Mouse (Mus musculus) neural tube, embryonic 13.5 days (tissue): ENCODE results near the gene Abhd17a. TPM values are rescaled to one million over a fixed set of nuclear protein-coding genes. Genes with fewer than 3 reads are reported as not detected.

Experiments used
- ATAC-seq: fragments of 200-750 bp; cut with Nextera tagmentation; 2 replicates; pipeline ENCODE4 v1.8.0; 2017; ENCODE audit warnings: low read depth, mild to moderate bottlenecking, moderate TSS enrichment, moderate library complexity
- H3K27ac ChIP-seq: fragments of 300-500 bp; sonication (generic); replicated peaks from 2 replicates; pipeline ENCODE4 v1.5.1; 2015; ENCODE audit warnings: moderate library complexity, mild to moderate bottlenecking, inconsistent platforms
- H3K27me3 ChIP-seq: fragments of 300-500 bp; sonication (generic); 2 replicates; pipeline ENCODE4 v1.6.1; 2015; ENCODE audit warnings: mild to moderate bottlenecking, inconsistent platforms
- H3K36me3 ChIP-seq: fragments of 300-500 bp; sonication (generic); 2 replicates; pipeline ENCODE4 v1.6.1; 2015; ENCODE audit warnings: mild to moderate bottlenecking, inconsistent platforms
- H3K4me1 ChIP-seq: fragments of 300-500 bp; sonication (generic); replicated peaks from 2 replicates; pipeline ENCODE4 v1.6.1; 2015; ENCODE audit warnings: inconsistent platforms
- H3K4me2 ChIP-seq: fragments of 300-500 bp; sonication (generic); 2 replicates; pipeline ENCODE4 v1.6.1; 2015; ENCODE audit warnings: inconsistent platforms, mild to moderate bottlenecking, moderate library complexity
- H3K4me3 ChIP-seq: fragments of 300-500 bp; sonication (generic); 2 replicates; pipeline ENCODE4 v1.5.1; 2015; ENCODE audit warnings: mild to moderate bottlenecking, inconsistent platforms
- H3K9ac ChIP-seq: fragments of 300-500 bp; sonication (generic); 2 replicates; pipeline ENCODE4 v1.6.1; 2015; ENCODE audit warnings: moderate library complexity, mild to moderate bottlenecking, inconsistent platforms
- H3K9me3 ChIP-seq: fragments of 300-500 bp; sonication (generic); 2 replicates; pipeline ENCODE4 v1.6.1; 2016; ENCODE audit warnings: inconsistent platforms
- WGBS: fragments of 180-500 bp; shearing (Covaris S2); methylation state at CpG from one replicate; pipeline ENCODE4 v1.1.7; 2015; 5-methylcytosine and 5-hydroxymethylcytosine counted together
- polyA plus RNA-seq: library from polyadenylated mRNA; unstranded; fragments of >200 nt; fragmentation: Nextera tagmentation; extraction: Ambion mirVana; gene quantifications from 2 replicates; pipeline ENCODE4 v1.2.1, GENCODE M21; 2015

Abhd17a gene
- polyA plus RNA-seq, 1 experiment from 2014 or later = 123 TPM

DNA sequence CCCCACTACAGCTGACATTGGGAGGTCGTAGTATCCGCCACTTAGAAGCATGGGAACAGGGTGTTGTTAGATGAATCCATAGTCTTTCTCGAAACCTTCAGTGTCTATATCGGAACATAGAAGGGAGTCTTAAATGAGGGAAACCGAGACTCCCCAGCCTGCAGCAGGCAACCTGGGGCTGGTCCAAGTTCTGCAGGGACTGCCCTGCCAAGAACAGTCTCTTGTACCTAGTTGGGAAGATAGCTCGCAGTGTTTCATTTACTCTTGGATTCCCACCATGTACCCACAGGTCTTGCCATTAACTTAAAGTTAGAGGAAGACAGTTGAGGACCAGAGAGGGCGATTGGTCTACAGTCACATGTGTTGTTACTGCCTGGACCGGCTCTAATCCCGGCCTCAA lies 30.2 kb upstream of the Abhd17a start:
- Histone ChIP-seq H3K4me1 (peaks cover 32% of the 10 kb centered on the region), H3K36me3 (peaks cover 11% of the 10 kb centered on the region), H3K4me2 (no peak overlapping the region), H3K9ac (no peak overlapping the region), H3K4me3 (no peak overlapping the region), H3K27ac (no peak overlapping the region), H3K27me3 (no peaks in the 10 kb centered on the region), H3K9me3 (no peaks in the 10 kb centered on the region)
- 89% methylated on average over 9 of the region's 9 CpGs for WGBS
- ATAC-seq = no peak

DNA sequence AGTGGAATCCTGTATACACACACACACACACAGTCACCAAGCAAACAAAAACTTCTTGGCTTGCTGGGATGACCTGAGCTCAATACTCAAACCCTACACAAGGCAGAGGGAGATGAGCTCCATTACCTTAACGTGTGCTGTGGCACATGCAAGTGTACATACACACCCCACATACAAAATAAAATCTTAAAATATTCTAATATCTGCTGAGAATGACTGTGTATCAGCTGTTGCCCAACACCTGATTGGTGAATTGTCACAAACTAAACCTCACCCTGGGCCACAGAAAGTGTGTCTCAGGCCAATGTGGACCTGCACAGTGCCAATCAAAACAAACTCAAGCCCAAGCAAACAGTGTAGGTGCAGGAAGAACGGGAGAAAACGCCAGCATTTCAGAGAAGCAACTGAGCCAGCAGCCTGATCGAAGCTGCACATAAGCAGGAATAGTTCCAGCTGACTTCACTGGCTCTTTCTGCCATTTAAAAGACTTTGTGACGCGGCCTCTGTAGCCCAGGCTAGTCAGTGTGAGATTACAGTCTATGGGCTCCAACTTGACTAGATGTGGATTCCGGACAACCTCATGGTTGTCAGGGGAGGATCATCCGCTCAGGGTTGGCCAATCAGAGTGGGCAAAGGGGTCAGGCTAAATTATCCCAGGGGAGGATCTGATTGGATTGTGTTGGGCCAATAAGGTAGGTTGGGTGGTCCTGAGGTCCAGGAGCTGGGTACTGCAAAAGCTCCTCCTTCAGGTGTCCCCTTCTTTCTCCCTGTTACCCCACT lies 29.5 kb upstream of the Abhd17a start:
- Histone ChIP-seq H3K4me3 (no peak overlapping the region), H3K27me3 (no peaks in the 10 kb centered on the region), H3K9me3 (no peaks in the 10 kb centered on the region), H3K4me2 (no peak overlapping the region), H3K36me3 (peaks cover 18% of the 10 kb centered on the region), H3K9ac (0 out of 2 replicates have a peak overlapping the region, but pooled peaks have one; percentile 34), H3K4me1 (peaks cover 25% of the 10 kb centered on the region), H3K27ac (no peak overlapping the region)
- no peak for ATAC-seq
- WGBS = 38% methylated on average over 8 of the region's 8 CpGs

DNA sequence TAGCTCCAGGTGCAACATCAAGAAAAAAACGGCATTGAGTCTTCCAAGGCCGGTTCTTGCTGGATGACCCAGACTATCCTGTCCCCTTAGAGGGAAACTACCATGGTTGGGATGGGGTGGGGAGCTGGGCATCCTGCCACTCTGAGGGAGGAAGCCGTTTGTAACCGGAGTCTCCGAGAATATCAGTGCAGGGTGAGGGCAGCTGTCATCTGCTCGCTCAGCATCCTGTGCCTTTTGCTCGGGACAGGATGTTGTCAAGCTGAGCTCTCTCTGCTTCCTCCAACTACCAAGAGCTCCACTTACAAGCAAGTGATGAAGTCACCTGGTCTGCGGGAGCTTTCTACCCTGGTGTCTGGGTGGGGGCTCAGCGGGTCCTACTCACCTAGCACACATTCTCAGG lies 28.0 kb upstream of the Abhd17a start:
- WGBS = 82% methylated on average over 9 of the region's 9 CpGs
- peaks cover 30% of the 10 kb centered on the region for H3K36me3 ChIP-seq
- no peak overlapping the region for H3K4me3 ChIP-seq
- H3K9ac ChIP-seq = no peak overlapping the region
- no peaks in the 10 kb centered on the region for H3K9me3 ChIP-seq
- ATAC-seq = no peak
- H3K4me1 ChIP-seq = peaks cover 10% of the 10 kb centered on the region
- no peaks in the 10 kb centered on the region for H3K27me3 ChIP-seq
- H3K27ac ChIP-seq = no peak overlapping the region
- H3K4me2 ChIP-seq = no peak overlapping the region

DNA sequence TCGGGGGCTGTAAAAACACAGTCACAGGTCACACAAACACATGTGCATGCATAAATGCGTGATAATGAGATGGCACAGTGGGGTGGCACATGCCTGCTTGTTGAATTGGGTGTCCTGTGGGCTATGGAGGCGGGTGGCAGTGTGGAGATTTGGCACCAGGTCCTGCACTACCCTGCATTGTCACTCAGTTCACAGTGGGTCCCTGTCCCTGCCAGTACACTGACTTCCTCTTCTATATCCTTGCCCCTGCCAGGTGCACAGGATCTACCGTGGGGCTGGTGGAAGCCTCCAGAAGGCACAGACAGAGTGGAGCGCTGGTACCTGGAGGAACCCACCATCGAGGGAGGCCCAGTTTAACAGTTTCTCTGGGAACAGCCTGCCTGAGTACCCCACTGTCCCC lies 24.2 kb upstream of the Abhd17a start:
- 83% methylated on average over 6 of the region's 6 CpGs for WGBS
- H3K4me2 ChIP-seq = no peak overlapping the region
- H3K36me3 ChIP-seq = peaks cover 54% of the 10 kb centered on the region

DNA sequence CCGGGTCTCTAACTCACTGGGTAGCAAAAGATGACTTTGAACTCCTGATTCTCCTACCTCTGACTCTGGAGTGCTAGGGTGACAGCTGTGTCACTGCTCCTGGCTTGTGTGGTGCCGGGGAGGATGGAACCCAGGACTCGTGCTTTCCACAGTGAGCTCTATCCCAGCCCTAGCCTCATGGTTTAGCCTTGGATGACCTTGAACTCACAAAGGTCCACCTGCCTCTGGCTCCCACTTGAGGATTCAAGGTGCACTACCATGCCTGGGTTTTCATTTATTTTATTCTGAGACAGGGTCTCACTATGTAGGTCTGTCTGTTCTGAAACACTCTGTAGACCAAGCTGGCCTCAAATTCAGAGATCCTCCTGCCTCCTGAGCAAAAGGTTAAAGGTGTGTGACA lies 23.7 kb upstream of the Abhd17a start:
- WGBS = 85% methylated on average over 3 of the region's 3 CpGs
- no peaks in the 10 kb centered on the region for H3K4me1 ChIP-seq
- ATAC-seq = no peak
- H3K27me3 ChIP-seq = no peaks in the 10 kb centered on the region
- no peaks in the 10 kb centered on the region for H3K9me3 ChIP-seq
- no peak overlapping the region for H3K27ac ChIP-seq
- peaks cover 59% of the 10 kb centered on the region for H3K36me3 ChIP-seq
- no peak overlapping the region for H3K4me2 ChIP-seq
- H3K9ac ChIP-seq = no peak overlapping the region
- no peak overlapping the region for H3K4me3 ChIP-seq

More for the DNA sequence above, 24.2 kb upstream of the Abhd17a start:
- ATAC-seq = no peak
- Histone ChIP-seq H3K9ac (no peak overlapping the region), H3K9me3 (no peaks in the 10 kb centered on the region), H3K27ac (no peak overlapping the region), H3K4me1 (no peaks in the 10 kb centered on the region), H3K4me3 (no peak overlapping the region), H3K27me3 (no peaks in the 10 kb centered on the region)

DNA sequence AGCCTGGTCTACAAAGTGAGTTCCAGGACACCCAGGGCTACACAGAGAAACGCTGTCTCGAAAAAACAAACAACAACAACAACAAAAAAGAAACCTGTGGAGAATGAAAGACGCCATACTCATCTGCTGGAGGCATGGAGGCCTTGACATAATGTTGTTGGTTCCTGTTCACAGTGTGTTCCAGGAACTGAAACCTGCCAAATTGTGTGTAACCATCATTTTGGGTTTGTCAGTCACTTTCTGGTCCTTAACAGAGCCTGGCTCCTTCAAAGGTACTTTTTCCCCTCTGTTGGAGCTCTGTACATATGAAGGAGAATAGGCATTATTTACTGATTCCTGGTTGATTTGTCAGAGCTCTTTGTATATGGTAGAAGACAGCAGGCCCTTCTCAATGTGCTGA lies 21.8 kb upstream of the Abhd17a start:
- H3K4me3 ChIP-seq = no peak overlapping the region
- no peaks in the 10 kb centered on the region for H3K9me3 ChIP-seq
- no peak overlapping the region for H3K27ac ChIP-seq
- 95% methylated on average over 3 of the region's 3 CpGs for WGBS
- no peak overlapping the region for H3K4me2 ChIP-seq
- H3K9ac ChIP-seq = no peak overlapping the region
- no peak for ATAC-seq
- H3K4me1 ChIP-seq = no peaks in the 10 kb centered on the region
- peaks cover 77% of the 10 kb centered on the region for H3K36me3 ChIP-seq
- no peaks in the 10 kb centered on the region for H3K27me3 ChIP-seq

- no peaks in the 10 kb centered on the region for H3K27me3 ChIP-seq
- no peak overlapping the region for H3K4me3 ChIP-seq
- no peak overlapping the region for H3K27ac ChIP-seq
- 82% methylated on average over 4 of the region's 4 CpGs for WGBS
- H3K4me1 ChIP-seq = no peaks in the 10 kb centered on the region
- H3K36me3 ChIP-seq = peaks cover 82% of the 10 kb centered on the region
- no peak overlapping the region for H3K9ac ChIP-seq
- no peak for ATAC-seq
- H3K9me3 ChIP-seq = no peaks in the 10 kb centered on the region
- no peak overlapping the region for H3K4me2 ChIP-seq
Measured at GRCm38 (mm10) chr10:80611024-80611423, 20.9 kb upstream of the Abhd17a start.

- 92% methylated on average over 9 of the region's 9 CpGs for WGBS
- H3K4me3 ChIP-seq = no peak overlapping the region
- H3K4me2 ChIP-seq = no peak overlapping the region
- H3K27ac ChIP-seq = no peak overlapping the region
- no peak for ATAC-seq
- no peaks in the 10 kb centered on the region for H3K9me3 ChIP-seq
- H3K27me3 ChIP-seq = no peaks in the 10 kb centered on the region
- no peak overlapping the region for H3K9ac ChIP-seq
- H3K36me3 ChIP-seq = peaks cover 76% of the 10 kb centered on the region
- H3K4me1 ChIP-seq = no peaks in the 10 kb centered on the region
Measured at GRCm38 (mm10) chr10:80610116-80610785, 20.1 kb upstream of the Abhd17a start.

DNA sequence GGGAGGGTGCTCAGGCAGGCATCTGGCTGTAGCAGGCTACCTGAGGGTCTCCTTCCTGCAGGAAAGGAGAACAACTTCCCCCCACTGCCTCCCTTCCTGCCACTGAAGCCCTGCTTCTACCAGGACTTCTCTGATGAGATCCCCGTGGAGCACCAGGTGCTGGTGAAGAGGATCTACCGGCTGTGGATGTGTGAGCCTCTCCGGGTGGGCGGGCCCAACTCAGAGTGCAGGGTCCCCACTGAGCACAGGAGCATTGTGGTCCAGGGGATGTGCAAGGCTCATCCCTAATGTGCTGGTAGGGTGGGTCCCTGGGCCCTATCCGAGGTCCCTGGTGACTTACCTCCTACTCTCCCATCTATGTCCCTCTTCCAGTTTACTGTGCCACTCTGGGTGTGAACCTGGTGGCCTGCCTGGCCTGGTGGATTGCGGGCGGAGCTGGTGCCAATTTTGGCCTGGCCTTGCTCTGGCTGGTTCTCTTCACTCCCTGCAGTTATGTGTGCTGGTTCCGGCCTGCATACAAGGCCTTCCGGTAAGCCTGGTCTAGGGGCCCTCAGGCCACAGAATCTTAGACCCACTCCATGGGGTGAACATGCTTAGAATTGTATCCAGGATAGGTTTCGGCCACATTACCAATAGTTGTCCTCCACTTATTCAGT lies 19.3 kb upstream of the Abhd17a start:
- H3K4me1 ChIP-seq = peaks cover 6% of the 10 kb centered on the region
- WGBS = 93% methylated on average over 10 of the region's 10 CpGs
- H3K9me3 ChIP-seq = no peaks in the 10 kb centered on the region
- H3K27me3 ChIP-seq = no peaks in the 10 kb centered on the region
- H3K27ac ChIP-seq = no peak overlapping the region
- H3K9ac ChIP-seq = no peak overlapping the region
- no peak overlapping the region for H3K4me3 ChIP-seq
- no peak overlapping the region for H3K4me2 ChIP-seq
- H3K36me3 ChIP-seq = peaks cover 67% of the 10 kb centered on the region
- ATAC-seq = no peak

- H3K36me3 ChIP-seq = peaks cover 60% of the 10 kb centered on the region
- H3K9ac ChIP-seq = 0 out of 2 replicates have a peak overlapping the region, but pooled peaks have one; percentile 5
- WGBS = 88% methylated on average over 3 of the region's 3 CpGs
- no peak for ATAC-seq
- H3K4me3 ChIP-seq = no peak overlapping the region
- H3K9me3 ChIP-seq = no peaks in the 10 kb centered on the region
- no peaks in the 10 kb centered on the region for H3K27me3 ChIP-seq
- H3K4me2 ChIP-seq = no peak overlapping the region
- H3K27ac ChIP-seq = no peak overlapping the region
- H3K4me1 ChIP-seq = peaks cover 16% of the 10 kb centered on the region
Measured at GRCm38 (mm10) chr10:80608435-80608834, 18.3 kb upstream of the Abhd17a start.

GRCm38 (mm10) chr10:80606737-80607350 lies 16.7 kb upstream of the Abhd17a start:
- Histone ChIP-seq H3K9ac (no peak overlapping the region), H3K4me3 (no peak overlapping the region), H3K27me3 (no peaks in the 10 kb centered on the region), H3K4me2 (no peak overlapping the region), H3K4me1 (peaks cover 24% of the 10 kb centered on the region), H3K36me3 (peaks cover 45% of the 10 kb centered on the region), H3K9me3 (no peaks in the 10 kb centered on the region), H3K27ac (no peak overlapping the region)
- ATAC-seq = no peak
- 97% methylated on average over 34 of the region's 34 CpGs for WGBS

- H3K27me3 ChIP-seq = no peaks in the 10 kb centered on the region
- H3K9ac ChIP-seq = no peak overlapping the region
- no peak overlapping the region for H3K27ac ChIP-seq
- H3K9me3 ChIP-seq = no peaks in the 10 kb centered on the region
- 92% methylated on average over 23 of the region's 23 CpGs for WGBS
- H3K4me3 ChIP-seq = no peak overlapping the region
- H3K4me1 ChIP-seq = peaks cover 24% of the 10 kb centered on the region
- no peak for ATAC-seq
- H3K36me3 ChIP-seq = peaks cover 41% of the 10 kb centered on the region
- H3K4me2 ChIP-seq = no peak overlapping the region
Measured at GRCm38 (mm10) chr10:80606306-80606705, 16.2 kb upstream of the Abhd17a start.
